Mouse (Mus musculus): ENCODE results near the gene Lypd6b. TPM values are rescaled to one million over a fixed set of nuclear protein-coding genes. Genes with fewer than 3 reads are reported as not detected.

Lypd6b gene
- polyA plus RNA-seq, 1 experiment from 2014 or later = 7.9 TPM

GRCm38 (mm10) chr2:49809496-49809895 is 22.0 kb downstream of the Lypd6b start:
- no peaks in the 10 kb centered on the region for H3K9me3 ChIP-seq
- no peak overlapping the region for H3K9ac ChIP-seq
- no peaks in the 10 kb centered on the region for H3K36me3 ChIP-seq
- no peak overlapping the region for H3K4me2 ChIP-seq (replicated peaks)
- no peak overlapping the region for H3K27ac ChIP-seq
- no peaks in the 10 kb centered on the region for H3K27me3 ChIP-seq
- ATAC-seq (ENCODE audit: insufficient number of reproducible peaks, insufficient read depth, low FRiP score, low TSS enrichment) = no peak
- 83% methylated on average over 6 of the region's 6 CpGs for WGBS
- peaks cover 12% of the 10 kb centered on the region for H3K4me1 ChIP-seq
- H3K4me3 ChIP-seq = no peak overlapping the region

GRCm38 (mm10) chr2:49811420-49811819 is 23.9 kb downstream of the Lypd6b start:
- Histone ChIP-seq H3K4me3 (no peak overlapping the region), H3K9ac (no peak overlapping the region), H3K27me3 (no peaks in the 10 kb centered on the region), H3K27ac (no peak overlapping the region), H3K4me2 (replicated peaks) (no peak overlapping the region), H3K9me3 (no peaks in the 10 kb centered on the region), H3K4me1 (peaks cover 12% of the 10 kb centered on the region), H3K36me3 (no peaks in the 10 kb centered on the region)
- ATAC-seq (ENCODE audit: insufficient number of reproducible peaks, insufficient read depth, low FRiP score, low TSS enrichment) = no peak
- 20% methylated on average over 11 of the region's 11 CpGs for WGBS

- no peak overlapping the region for H3K27ac ChIP-seq
- H3K27me3 ChIP-seq = no peaks in the 10 kb centered on the region
- no peaks in the 10 kb centered on the region for H3K9me3 ChIP-seq
- H3K36me3 ChIP-seq = no peaks in the 10 kb centered on the region
- no peak for ATAC-seq (ENCODE audit: insufficient number of reproducible peaks, insufficient read depth, low FRiP score, low TSS enrichment)
- H3K4me1 ChIP-seq = peaks cover 12% of the 10 kb centered on the region
- H3K4me3 ChIP-seq = no peak overlapping the region
- 36% methylated on average over 4 of the region's 4 CpGs for WGBS
- H3K4me2 ChIP-seq (replicated peaks) = no peak overlapping the region
- no peak overlapping the region for H3K9ac ChIP-seq
Measured at GRCm38 (mm10) chr2:49811871-49812363, 24.4 kb downstream of the Lypd6b start.

GRCm38 (mm10) chr2:49813151-49813550 is 25.7 kb downstream of the Lypd6b start:
- H3K27me3 ChIP-seq = no peaks in the 10 kb centered on the region
- no peak overlapping the region for H3K27ac ChIP-seq
- no peak overlapping the region for H3K9ac ChIP-seq
- WGBS = 62% methylated on average over 4 of the region's 4 CpGs
- no peaks in the 10 kb centered on the region for H3K9me3 ChIP-seq
- H3K4me3 ChIP-seq = no peak overlapping the region
- no peak overlapping the region for H3K4me2 ChIP-seq (replicated peaks)
- no peak for ATAC-seq (ENCODE audit: insufficient number of reproducible peaks, insufficient read depth, low FRiP score, low TSS enrichment)
- H3K36me3 ChIP-seq = no peaks in the 10 kb centered on the region
- peaks cover 12% of the 10 kb centered on the region for H3K4me1 ChIP-seq

GRCm38 (mm10) chr2:49814011-49814410 is 26.5 kb downstream of the Lypd6b start:
- H3K36me3 ChIP-seq = no peaks in the 10 kb centered on the region
- no peaks in the 10 kb centered on the region for H3K9me3 ChIP-seq
- peaks cover 12% of the 10 kb centered on the region for H3K4me1 ChIP-seq
- no peak overlapping the region for H3K9ac ChIP-seq
- no peaks in the 10 kb centered on the region for H3K27me3 ChIP-seq
- H3K4me2 ChIP-seq (replicated peaks) = no peak overlapping the region
- no peak overlapping the region for H3K4me3 ChIP-seq
- no peak overlapping the region for H3K27ac ChIP-seq
- WGBS = 78% methylated on average over 6 of the region's 6 CpGs
- ATAC-seq (ENCODE audit: insufficient number of reproducible peaks, insufficient read depth, low FRiP score, low TSS enrichment) = no peak

- no peaks in the 10 kb centered on the region for H3K36me3 ChIP-seq
- no peaks in the 10 kb centered on the region for H3K27me3 ChIP-seq
- H3K9me3 ChIP-seq = no peaks in the 10 kb centered on the region
- no peak overlapping the region for H3K4me3 ChIP-seq
- H3K4me1 ChIP-seq = peaks cover 12% of the 10 kb centered on the region
- H3K4me2 ChIP-seq (replicated peaks) = no peak overlapping the region
- WGBS = 84% methylated on average over 3 of the region's 3 CpGs
- no peak for ATAC-seq (ENCODE audit: insufficient number of reproducible peaks, insufficient read depth, low FRiP score, low TSS enrichment)
- H3K27ac ChIP-seq = no peak overlapping the region
- H3K9ac ChIP-seq = no peak overlapping the region
Measured at GRCm38 (mm10) chr2:49815696-49816320, 28.3 kb downstream of the Lypd6b start.

- H3K27me3 ChIP-seq = no peaks in the 10 kb centered on the region
- no peak overlapping the region for H3K27ac ChIP-seq
- no peaks in the 10 kb centered on the region for H3K36me3 ChIP-seq
- no peak overlapping the region for H3K4me2 ChIP-seq (replicated peaks)
- H3K4me3 ChIP-seq = no peak overlapping the region
- H3K9me3 ChIP-seq = no peaks in the 10 kb centered on the region
- peaks cover 8% of the 10 kb centered on the region for H3K4me1 ChIP-seq
- H3K9ac ChIP-seq = no peak overlapping the region
- ATAC-seq (ENCODE audit: insufficient number of reproducible peaks, insufficient read depth, low FRiP score, low TSS enrichment) = no peak
- 87% methylated on average over 5 of the region's 5 CpGs for WGBS
Measured at GRCm38 (mm10) chr2:49816549-49816948, 29.1 kb downstream of the Lypd6b start.

GRCm38 (mm10) chr2:49817151-49817550 is 29.7 kb downstream of the Lypd6b start:
- no peak overlapping the region for H3K9ac ChIP-seq
- no peaks in the 10 kb centered on the region for H3K9me3 ChIP-seq
- no peaks in the 10 kb centered on the region for H3K27me3 ChIP-seq
- H3K4me2 ChIP-seq (replicated peaks) = no peak overlapping the region
- no peak for ATAC-seq (ENCODE audit: insufficient number of reproducible peaks, insufficient read depth, low FRiP score, low TSS enrichment)
- WGBS = 86% methylated on average over 3 of the region's 3 CpGs
- H3K36me3 ChIP-seq = no peaks in the 10 kb centered on the region
- no peak overlapping the region for H3K4me3 ChIP-seq
- H3K4me1 ChIP-seq = peaks cover 2% of the 10 kb centered on the region; the same call in 1 of the 2 replicates
- no peak overlapping the region for H3K27ac ChIP-seq

- ATAC-seq (ENCODE audit: insufficient number of reproducible peaks, insufficient read depth, low FRiP score, low TSS enrichment) = no peak
- no peak overlapping the region for H3K4me2 ChIP-seq (replicated peaks)
- H3K4me3 ChIP-seq = no peak overlapping the region
- 76% methylated on average over 5 of the region's 5 CpGs for WGBS
- H3K9me3 ChIP-seq = no peaks in the 10 kb centered on the region
- no peaks in the 10 kb centered on the region for H3K36me3 ChIP-seq
- no peak overlapping the region for H3K9ac ChIP-seq
- no peaks in the 10 kb centered on the region for H3K27me3 ChIP-seq
- no peak overlapping the region for H3K27ac ChIP-seq
- no peaks in the 10 kb centered on the region for H3K4me1 ChIP-seq
Measured at GRCm38 (mm10) chr2:49818126-49818525, 30.6 kb downstream of the Lypd6b start.

GRCm38 (mm10) chr2:49822312-49822711 is 34.8 kb downstream of the Lypd6b start:
- Histone ChIP-seq H3K36me3 (no peaks in the 10 kb centered on the region), H3K27me3 (no peaks in the 10 kb centered on the region), H3K9ac (no peak overlapping the region), H3K4me3 (no peak overlapping the region), H3K4me1 (no peaks in the 10 kb centered on the region), H3K9me3 (no peaks in the 10 kb centered on the region), H3K27ac (no peak overlapping the region), H3K4me2 (replicated peaks) (no peak overlapping the region)
- ATAC-seq (ENCODE audit: insufficient number of reproducible peaks, insufficient read depth, low FRiP score, low TSS enrichment) = no peak
- WGBS = 84% methylated on average over 1 of the region's 1 CpGs

GRCm38 (mm10) chr2:49825588-49825987 is 38.1 kb downstream of the Lypd6b start:
- Histone ChIP-seq H3K9me3 (no peaks in the 10 kb centered on the region), H3K9ac (no peak overlapping the region), H3K4me1 (no peaks in the 10 kb centered on the region), H3K4me2 (replicated peaks) (no peak overlapping the region), H3K27ac (no peak overlapping the region), H3K36me3 (no peaks in the 10 kb centered on the region), H3K4me3 (no peak overlapping the region), H3K27me3 (no peaks in the 10 kb centered on the region)
- 25% methylated on average over 1 of the region's 1 CpGs for WGBS
- ATAC-seq (ENCODE audit: insufficient number of reproducible peaks, insufficient read depth, low FRiP score, low TSS enrichment) = no peak

- no peak overlapping the region for H3K4me3 ChIP-seq
- H3K9me3 ChIP-seq = no peaks in the 10 kb centered on the region
- no peak overlapping the region for H3K27ac ChIP-seq
- 51% methylated on average over 4 of the region's 4 CpGs for WGBS
- no peaks in the 10 kb centered on the region for H3K36me3 ChIP-seq
- ATAC-seq (ENCODE audit: insufficient number of reproducible peaks, insufficient read depth, low FRiP score, low TSS enrichment) = no peak
- H3K9ac ChIP-seq = no peak overlapping the region
- no peaks in the 10 kb centered on the region for H3K4me1 ChIP-seq
- H3K4me2 ChIP-seq (replicated peaks) = no peak overlapping the region
- H3K27me3 ChIP-seq = no peaks in the 10 kb centered on the region
Measured at GRCm38 (mm10) chr2:49827756-49828155, 40.3 kb downstream of the Lypd6b start.

All from embryonic facial prominence, embryonic 12.5 days (tissue).